Mouse (Mus musculus): ENCODE results near the gene Spice1.

Spice1 gene

DNA sequence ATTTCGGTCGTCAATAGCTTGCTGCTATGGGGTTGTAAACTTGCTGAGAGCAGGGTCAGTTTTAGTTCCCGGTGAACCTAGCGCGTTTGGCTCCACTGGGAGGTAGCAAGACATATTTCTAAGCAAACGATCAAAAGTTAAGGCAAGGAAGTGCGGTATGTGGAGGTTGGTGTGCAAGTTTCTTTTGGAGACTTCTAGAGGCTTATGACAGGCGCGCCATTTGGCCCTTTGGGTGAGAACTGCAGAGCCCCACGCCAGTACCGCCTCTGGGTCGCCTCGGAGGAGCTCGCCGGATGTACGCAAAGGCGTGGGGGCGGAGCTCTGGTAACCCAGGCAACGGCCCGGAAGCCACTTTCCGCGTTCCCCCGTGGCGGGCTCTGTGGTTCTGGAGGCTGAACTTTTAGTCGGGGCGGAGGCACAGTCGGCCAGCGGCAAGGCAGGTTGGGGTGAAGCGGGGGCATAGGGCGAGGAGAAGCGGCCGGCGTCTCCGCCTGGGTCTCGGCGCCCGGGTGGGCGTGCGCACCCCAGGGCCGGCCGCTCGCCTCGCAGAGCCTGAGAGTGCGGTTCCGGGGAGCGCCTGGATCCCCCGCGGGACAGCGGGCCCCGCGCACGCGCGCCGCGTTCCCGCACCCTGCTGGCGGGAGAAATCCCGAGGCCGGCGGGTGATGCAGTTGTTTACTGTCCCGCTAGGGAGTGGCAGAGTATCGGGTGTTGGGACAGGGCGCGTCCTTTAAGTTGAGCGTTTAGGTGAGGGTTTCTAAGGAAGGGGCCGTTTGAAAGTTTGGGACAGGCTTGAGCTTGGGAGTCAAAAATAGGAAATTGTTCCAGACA, at the start of gene Spice1:
Gene Spice1, plus strand, starts transcription at position 51 of the 831 bp plus-strand sequence.
- peak; percentile 92 for DNase-seq (ENCODE audit: low read depth)

DNA sequence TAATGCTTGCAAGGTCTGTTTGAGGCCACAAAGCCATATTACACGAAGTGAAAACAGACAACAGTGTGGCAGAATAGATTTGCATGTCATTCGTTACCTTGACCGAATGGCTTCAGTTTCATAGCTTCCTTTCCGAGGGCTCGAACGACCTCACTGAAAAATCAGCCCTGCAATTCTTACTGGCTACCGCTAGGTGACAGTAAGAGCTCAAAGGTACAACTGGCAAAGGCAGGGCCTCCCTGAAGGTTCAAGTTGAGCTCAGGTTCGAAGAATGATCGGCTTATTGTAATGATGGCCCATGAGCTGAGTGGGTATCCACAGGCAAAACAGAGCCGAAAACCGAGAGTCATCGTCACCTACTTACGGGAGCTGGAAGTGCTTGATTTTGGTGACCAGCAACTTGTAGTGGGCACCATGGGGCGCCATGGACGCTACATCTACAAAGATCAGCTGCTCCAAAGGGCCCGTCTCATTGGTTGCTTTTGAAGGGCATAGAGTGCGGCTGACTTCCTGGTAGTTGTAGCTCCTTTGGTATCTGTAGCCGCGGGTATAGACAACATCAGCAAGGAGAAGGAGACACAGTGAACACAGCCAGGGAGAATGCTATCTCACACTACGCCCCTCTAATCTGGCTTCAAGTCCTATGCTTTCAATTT, 47.4 kb upstream of the Spice1 start:
- DNase-seq (ENCODE audit: low read depth) = peak; percentile 69

DNA sequence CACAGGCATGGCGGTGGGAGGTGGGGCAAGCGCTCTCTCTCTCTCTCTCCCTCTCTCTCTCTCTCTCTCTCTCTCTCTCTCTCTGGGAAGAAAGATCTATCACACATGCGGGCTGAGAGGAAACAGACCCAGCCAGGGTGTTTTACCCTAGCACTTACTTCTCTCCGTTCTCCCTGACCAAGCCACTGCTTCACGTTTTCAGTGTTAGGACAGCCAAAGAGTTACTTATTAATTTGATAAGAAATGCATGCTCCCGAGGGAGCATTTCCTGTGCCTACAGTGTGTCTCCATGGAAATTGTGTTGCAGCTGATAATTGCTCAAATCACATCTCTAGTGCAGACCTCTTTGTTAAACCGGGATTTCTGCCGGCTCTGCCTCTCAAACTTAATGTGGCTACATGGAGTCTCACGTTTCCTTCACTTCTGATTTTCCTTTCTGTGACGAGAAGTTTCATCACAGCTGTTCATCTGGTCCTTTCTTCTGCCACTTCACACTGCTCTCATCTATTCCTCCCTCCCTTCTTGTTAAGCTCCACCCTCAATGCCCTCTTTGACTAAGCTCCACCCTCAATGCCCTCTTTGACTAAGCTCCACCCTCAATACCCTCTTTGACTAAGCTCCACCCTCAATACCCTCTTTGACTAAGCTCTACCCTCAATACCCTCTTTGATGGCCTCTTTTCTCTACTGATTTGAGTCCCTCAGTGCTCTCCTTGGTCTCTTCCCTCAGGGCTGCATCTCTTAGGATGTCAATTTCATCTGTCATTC, 44.6 kb upstream of the Spice1 start:
- DNase-seq (ENCODE audit: low read depth) = peak; percentile 19

DNA sequence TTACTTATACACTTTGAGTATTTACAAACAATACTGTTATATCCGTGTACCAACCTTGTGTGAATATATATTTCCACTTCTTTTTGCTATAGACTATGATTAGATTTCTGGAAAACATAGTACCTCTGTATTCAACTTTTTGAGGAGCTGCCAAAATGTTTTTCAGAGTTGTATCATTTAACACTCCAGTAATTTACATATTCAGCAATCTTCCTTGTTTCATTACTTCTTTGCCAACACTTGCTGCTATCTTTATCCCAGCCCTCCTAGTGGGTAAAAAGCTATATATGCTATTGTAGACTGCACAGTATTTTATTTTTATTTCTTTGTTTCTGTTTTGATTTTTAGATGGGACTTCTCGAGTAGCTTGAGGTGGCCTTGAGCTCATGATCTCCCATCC, 43.1 kb upstream of the Spice1 start:
- no peak for DNase-seq (ENCODE audit: low read depth)

DNA sequence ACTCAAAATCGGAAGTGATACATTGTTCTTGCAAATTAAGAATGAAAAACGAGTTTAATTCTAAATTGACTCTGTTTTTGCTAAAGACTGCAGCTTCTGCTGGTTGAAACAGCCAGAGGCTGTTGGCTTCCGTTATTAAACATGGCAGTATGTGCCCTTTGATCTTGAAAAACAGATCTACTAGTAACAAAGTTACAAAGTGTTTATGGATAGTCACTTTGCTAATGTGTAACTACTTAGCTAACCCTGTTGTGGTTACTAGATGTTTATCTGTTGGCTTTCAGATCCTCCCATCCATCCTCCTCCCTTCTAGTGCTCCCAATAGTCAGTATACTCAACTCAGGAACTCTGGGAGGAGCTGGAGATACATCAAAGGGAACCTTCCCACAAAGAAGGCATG, 41.3 kb upstream of the Spice1 start:
- no peak for DNase-seq (ENCODE audit: low read depth)

DNA sequence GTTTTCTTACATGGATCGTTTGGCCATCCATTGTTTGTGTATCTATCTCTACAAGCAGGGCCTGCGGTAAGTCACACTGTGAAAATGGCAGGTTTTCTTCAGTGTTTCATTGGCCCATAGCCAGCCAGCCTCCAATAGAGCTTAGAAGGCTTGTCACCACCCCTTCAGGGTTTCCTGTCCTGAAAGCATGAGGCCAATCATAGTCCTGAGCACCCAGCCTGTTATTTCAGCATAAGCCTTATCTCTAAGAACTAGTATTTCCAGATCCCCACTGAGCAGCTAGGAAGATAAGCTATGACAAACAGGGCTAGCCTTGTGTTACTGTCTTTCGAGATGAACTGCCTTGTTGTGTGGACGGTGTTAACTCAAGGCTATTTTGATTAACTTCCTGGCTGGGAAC, 33.5 kb upstream of the Spice1 start:
- peak; percentile 93 for DNase-seq (ENCODE audit: low read depth)

DNA sequence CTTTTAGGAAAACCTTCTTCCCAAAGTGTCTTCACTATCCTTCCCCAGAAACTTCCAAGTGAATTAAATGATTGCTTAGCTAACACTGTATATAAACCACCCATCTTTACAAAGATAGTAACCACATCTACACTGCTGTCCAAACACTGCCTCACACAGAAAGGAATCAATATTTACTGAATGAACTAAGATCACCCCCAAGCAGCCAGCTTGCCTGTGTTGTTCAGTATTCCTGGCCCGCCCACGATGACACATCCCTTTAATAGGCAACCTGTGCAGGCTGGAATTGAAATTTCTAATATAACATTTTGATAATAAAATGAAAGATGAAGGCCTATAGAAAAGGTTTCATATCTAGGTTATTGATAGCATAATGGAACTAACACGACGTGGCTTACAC, 30.6 kb upstream of the Spice1 start:
- DNase-seq (ENCODE audit: low read depth) = no peak

DNA sequence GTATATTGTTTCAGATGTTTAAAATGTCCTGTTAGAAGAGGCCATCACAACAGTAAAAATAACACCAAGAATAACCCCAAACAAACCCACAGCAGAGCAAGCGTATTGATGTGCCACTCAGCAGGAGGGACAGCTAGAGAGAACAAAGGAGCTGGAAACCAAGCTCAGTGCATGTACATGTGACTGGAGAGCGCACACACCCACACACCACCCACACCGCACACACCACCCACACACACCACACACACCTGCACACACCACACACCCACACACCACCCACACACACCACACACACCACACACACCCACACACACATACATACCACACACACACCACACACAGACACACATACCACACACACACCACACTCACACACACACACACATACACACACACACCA, 26.7 kb upstream of the Spice1 start:
- DNase-seq (ENCODE audit: low read depth) = no peak

DNA sequence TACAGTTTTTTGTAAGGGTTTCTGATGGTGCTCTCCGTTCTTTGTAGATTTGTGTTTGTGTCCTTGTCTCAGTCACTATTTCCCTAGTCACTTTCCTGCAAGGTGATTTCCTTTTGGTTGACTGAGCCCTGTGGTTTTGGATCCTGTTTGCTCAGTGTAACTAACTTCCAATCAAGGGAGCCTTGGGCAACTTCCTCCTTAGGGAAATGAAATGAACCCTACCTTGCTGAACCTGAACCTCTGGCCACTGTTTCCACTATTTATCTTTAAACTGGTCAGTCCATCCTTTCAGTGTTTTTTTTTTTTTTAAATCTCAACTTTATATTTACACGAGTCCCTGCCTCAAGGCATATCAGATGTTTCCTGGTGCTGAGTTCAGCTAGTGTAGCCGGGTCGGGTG, 18.3 kb upstream of the Spice1 start:
- peak; percentile 35 for DNase-seq (ENCODE audit: low read depth)

DNA sequence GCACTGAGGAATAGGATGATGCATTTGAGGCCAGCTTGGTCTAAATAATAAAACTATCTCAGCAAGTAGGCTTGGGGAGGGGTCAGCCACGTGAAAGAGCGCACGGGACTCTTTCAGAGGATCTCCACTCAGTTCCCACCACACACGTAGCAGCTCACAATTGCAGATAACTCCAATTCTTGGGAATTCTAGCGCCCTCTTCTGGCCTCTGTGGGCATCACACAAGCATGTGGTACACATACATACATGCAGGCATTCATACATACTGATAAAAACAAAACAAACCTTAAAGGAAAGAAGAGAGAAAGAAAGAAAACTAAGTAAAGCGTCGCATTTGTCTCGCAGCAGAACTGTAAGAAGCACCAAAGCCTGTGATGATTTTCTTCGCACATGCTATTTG, 16.3 kb upstream of the Spice1 start:
- no peak for DNase-seq (ENCODE audit: low read depth)

DNA sequence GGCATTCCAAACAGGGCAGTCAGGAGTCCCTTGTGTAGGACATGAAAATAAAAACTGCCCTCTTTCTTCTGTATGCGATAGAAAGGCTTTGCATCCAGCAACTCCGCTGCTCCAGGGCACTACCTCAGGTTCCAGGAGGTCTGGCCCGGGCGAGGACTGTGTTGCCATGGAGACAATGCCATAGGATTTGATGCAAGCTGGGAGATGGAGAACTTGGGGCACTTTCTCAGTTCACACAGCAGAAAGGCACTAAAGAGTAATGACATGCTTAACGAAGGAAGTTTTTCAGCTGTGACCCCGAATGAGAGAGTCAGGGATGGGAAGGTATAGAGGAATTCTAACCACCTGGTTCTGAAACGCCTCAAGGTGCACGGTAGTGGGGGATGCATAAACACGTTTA, 15.8 kb upstream of the Spice1 start:
- DNase-seq (ENCODE audit: low read depth) = no peak

DNA sequence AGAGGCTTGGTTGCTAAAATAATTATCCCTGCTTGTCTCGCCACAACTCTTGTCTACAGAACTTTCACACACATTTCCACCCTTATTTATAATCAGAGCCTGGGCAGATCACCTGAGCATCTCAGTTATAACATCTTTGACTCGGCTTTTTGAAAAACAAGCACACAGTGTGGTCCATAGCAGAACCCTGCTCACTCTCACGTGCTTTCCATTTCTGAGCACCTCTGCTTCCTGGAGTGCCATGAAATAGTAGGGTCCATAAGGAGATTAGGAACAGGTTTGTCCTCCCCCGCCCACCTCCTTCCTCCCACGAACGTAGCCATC, 15.3 kb upstream of the Spice1 start:
- no peak for DNase-seq (ENCODE audit: low read depth)

DNA sequence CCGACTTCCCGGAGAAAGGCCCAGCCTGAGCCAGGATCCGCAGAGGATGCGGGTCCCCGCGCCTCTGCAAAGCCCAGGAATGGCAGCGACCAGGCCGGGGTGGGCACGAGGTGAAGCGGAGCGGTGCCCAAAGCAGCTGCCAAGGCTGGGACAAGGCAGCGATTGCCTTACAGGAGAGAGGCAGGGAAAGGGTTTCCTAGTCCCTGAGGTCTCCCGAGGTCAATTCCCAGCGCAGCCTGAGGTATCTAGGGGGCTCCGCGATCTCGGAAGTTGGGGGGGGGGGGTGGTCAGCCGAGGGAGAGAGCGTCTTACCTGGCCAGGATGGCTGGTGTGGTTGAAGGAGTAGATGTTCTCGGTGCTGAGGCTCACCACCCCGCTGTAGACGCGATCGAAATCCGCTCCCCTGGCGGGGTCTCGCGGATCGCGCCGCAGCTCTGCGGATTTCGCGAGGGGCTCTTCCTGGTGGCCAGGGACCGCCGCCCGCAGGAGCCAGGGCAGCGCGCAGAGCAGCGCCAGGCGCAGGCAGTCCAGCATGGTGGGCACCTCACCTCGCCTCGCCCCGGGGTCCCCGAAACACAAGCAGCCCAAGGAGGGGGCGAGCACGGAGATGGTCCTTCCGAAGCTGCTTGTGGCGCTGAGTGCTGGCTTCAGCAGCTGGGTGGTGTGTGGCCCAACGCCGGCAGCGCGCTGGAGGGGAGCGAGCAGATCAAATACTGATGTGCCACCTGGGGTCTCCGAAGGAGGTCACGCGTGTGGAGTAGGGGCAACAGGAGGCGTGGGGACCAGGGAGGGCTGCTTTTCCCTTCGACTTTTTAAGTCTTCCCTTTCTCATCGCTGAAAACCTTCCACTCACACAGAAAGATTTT, 14.7 kb upstream of the Spice1 start:
- no peak for DNase-seq (ENCODE audit: low read depth)

DNA sequence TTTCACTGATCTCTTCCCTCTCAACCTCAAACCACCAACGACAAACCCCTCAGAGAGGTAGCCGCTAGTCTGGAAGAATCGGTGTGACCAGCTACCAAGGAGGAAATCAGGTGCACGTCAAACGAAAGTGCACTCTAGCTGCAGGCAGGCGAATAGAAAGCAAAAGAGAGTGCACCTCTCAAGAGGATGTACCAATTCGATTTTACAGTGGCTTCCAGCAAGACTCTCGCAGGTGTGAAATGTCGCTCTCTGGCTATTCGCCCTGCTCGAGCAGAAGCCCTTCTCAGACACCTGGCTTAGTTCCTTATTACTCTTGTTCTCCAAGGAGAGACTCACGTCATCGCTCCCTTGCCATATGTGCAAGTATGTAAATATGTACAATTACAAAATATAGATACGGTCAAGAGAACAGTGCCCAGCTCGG, 14.0 kb upstream of the Spice1 start, which contains the start of gene Sidt1:
Gene Sidt1, minus strand, starts transcription at position 336 of the 424 bp plus-strand sequence.
- DNase-seq (ENCODE audit: low read depth) = no peak

DNA sequence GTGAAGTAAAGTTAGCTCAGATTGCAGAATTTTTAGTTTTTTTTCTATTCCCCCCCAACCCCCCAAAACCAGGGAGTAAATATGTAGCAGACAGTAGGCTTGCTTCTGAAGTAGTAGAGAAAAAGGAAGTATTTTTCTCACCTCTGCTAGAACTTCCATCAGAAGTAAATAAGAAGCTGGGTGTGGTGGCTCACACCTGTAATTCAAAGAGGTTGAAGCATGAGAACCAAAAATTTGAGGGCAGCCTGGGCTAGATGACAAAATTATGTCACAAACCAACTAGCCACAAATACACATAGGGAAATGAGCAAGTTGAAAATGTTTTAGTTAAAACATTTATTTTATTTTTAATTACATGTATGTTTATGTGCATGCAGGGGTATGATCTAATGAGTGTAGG, 9.4 kb upstream of the Spice1 start:
- no peak for DNase-seq (ENCODE audit: low read depth)

DNA sequence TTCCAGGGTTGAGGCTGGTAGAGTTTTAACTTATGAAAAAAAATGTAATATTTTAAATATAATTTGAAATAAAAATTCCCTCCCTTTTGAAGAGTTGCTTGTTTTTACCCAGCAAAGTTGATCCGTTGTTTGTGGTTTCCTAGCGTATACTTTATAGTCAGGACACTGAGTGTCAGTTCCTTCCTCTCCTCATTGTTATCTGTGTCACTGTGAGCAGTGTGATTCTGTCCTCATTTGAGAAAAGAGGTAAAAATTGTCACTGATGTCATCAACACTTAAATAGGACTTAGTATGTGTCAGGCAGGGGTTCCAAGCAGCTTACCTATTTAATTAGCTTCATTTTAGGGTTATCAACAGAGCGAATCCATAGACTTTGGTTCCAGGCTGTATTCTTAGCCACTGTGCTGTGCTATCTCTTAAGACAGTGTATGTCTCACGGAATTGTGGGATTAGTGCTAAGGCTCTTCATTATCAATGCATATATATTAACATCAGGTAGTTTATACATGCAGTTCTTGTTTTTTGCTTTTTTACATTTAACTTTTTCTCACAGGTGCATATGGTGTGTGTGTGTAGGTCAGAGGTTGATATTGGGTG, 3.0 kb downstream of the Spice1 start:
- peak; percentile 81 for DNase-seq (ENCODE audit: low read depth)

DNA sequence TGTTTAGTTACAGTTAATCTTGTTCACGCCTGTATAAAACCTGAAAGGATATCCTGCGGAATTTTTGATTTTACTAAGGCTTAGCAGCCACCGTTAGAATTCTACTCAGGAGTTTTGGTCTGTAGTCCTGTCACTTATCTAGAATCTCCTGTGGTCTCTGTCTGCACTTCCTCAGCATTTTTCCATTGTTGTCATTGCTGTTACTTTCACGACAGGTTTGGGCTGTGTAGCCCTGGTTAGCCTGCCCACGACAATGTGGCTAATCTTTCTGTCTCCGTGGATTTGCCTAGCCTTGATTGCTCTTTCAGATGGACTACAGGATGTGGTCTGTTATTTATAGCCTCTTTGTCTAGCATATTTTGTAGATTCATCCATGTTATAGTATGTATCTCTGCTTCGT, 9.4 kb downstream of the Spice1 start:
- peak; percentile 81 for DNase-seq (ENCODE audit: low read depth)

DNA sequence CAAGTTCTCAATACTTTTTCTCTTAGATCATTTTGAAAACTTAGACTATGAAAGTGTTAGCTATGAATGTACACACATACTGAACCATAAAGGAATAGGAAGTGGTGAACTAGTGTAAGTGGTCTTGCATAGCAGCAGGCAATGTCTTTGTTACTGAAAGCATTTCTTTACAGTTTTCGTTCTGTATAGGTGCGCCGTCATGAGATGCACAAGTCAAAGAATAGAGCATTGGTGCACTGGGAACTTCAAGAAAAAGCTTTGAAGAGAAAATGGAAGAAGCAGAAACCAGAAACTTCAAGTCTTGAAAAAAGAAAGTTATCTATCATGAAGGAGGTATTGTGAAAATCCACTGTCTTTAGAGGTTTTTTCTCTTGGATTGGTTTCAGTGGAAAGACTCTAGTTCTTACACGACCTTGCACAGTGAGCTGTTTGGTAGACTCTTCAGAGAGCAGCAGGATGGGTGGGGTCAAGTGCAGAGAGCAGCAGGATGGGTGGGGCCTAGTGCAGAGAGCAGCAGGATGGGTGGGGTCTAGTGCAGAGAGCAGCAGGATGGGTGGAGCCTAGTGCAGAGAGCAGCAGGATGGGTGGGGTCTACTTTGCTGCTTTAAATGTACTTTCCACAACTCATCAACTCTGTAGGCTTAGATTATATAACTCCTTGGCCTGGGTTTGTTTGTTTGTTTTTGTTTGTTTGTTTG, 10.8 kb downstream of the Spice1 start:
- peak; percentile 74 for DNase-seq (ENCODE audit: low read depth)

DNA sequence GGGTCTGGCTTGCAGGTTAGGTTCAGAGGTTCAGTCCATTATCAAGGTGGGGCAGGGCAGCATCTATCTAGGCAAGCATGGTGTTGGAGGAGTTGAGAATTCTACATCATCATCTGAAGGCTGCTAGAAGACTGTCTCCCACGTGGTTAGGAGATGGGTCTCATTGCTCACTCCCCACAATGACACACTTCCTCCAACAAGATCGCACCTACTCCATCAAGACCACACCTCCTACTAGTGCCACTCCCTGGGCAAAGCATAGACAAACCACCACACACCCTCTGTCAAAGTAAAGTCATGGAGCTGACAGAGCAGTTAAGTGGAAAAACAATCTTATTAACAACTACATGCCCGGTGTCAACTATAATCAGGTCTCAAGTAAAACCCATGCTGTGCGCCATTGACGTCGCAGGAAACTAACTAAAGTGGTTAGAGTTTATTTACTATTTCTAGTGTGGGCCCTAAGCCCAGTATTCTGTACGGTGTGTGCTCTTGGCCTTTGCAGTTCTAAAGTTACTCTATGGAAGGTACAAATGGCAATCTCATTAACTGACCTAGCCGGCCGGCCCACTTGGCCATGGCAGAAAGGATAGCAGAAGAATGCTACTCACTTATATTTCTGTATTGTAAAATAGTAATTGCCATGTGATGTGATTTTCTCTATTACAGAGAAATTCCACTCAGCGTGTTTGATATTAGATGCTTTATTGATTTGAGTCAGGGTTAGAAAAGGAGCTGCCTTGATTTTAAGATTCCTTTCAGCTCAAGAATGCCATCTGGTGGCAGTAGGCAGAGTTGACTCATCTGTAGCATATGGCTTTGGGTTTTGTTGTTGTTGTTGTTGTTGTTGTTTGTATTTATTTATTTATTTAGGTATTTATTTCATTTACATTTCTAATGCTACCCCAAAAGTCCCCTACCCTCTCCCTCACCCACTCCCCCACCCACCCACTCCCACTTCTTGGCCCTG, 15.3 kb downstream of the Spice1 start:
- peak; percentile 65 for DNase-seq (ENCODE audit: low read depth)

DNA sequence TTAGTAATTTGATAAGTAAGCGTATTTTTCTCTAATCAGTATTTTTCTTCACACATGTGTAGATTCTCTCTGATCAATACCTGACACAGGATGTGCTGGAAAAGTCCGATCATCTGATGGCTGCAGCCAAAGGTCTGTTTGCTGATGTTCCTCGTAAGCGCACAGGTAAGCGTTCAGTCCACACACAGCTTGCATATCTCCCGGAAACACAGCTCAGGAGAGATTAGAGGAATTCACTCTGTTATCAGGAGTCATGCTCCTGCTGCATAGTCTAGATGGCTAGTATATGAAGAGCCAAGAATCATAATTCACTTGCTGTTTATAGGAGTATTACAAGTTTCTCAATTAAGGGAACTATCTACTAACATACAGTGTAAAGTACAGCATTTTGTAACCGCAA, 18.6 kb downstream of the Spice1 start:
- no peak for DNase-seq (ENCODE audit: low read depth)

Data from 416B (cell line).